Mouse (Mus musculus): ENCODE results near the gene Kcnc3. TPM values are rescaled to one million over a fixed set of nuclear protein-coding genes. Genes with fewer than 3 reads are reported as not detected.

Gene Kcnc3
- polyA plus RNA-seq, 1 experiment from 2014 or later = 2.1 TPM

DNA sequence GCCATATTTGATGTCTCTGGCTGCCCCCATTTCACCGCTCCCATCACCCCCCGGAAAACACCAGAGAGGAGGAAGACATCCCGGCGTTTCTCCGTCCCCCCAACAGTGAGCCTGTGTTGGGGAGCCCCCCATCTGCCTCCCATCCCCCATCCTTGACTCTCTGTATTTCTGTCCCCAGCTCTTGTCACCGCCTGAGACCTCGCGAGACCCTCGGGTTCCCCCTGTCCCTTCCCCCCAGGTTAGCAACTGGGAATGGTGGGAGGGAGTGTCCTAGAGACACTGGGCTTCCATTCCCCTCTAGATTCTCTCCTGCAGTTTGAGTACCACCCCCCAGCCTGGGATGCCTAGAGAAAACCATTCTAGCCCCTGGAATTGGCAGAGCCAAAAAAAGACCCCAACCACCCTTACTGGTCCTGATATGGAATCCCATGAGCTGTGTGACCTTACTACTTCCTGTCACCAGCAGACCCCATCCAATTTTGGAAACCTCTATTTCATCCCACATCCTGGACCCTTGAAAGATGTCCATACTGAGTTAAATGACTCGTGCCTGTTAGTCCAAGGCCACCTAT is 10.3 kb downstream of the Kcnc3 start:
- WGBS = 79% methylated on average over 9 of the region's 10 CpGs
- H3K27me3 ChIP-seq = peaks cover 55% of the 10 kb centered on the region

DNA sequence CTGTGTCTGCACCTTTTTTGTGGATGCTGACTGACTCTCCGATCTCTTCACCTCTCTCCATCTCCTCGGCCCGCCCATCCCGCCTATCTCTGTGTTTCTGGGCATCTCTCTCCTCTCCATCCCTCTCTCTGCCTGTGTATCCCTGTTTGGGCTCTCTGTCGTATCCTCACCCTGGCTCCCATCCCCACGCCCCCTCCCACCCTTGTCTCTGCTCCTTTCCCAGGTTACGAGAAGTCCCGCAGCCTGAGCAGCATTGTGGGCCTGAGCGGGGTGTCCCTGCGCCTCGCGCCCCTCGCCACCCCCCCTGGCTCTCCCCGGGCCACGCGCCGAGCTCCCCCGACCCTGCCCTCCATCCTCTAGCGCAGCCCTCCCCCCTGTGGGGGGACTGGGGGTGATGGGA is 11.2 kb downstream of the Kcnc3 start:
- H3K36me3 ChIP-seq = no peaks in the 10 kb centered on the region
- peaks cover 63% of the 10 kb centered on the region for H3K27me3 ChIP-seq
- no peak overlapping the region for H3K9ac ChIP-seq
- no peak overlapping the region for H3K4me2 ChIP-seq
- H3K4me1 ChIP-seq = peaks cover 24% of the 10 kb centered on the region
- ATAC-seq (ENCODE audit: borderline replicate concordance, extremely low read depth, low FRiP score, low TSS enrichment) = no peak
- H3K27ac ChIP-seq = no peak overlapping the region
- WGBS = 12% methylated on average over 19 of the region's 19 CpGs
- H3K4me3 ChIP-seq = no peak overlapping the region
- no peaks in the 10 kb centered on the region for H3K9me3 ChIP-seq

More for the DNA sequence above, 10.3 kb downstream of the Kcnc3 start:
- no peak overlapping the region for H3K4me2 ChIP-seq
- no peak overlapping the region for H3K9ac ChIP-seq
- H3K4me1 ChIP-seq = peaks cover 16% of the 10 kb centered on the region
- no peak for ATAC-seq (ENCODE audit: borderline replicate concordance, extremely low read depth, low FRiP score, low TSS enrichment)
- no peaks in the 10 kb centered on the region for H3K9me3 ChIP-seq
- H3K36me3 ChIP-seq = no peaks in the 10 kb centered on the region
- H3K4me3 ChIP-seq = no peak overlapping the region
- H3K27ac ChIP-seq = no peak overlapping the region

DNA sequence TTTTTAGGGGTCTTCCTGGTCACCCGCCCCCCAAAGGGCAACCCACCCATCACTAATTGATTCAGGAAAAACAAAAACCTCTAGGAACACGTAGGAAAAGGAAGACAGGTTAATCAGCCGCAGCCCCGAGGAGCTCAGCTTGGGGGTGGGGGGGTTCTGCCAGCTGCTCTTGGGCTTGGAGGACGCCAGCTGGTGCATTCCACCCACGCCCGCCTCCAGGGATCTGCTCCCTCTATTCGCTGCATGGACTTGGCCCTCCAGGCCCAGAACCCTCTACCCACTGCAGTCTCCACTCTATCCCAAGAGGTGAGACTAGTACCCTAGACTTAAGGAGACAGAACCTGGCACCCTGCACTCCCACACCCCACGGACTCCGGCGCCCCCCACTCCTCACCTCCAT is 12.0 kb downstream of the Kcnc3 start:
- H3K27me3 ChIP-seq = peaks cover 63% of the 10 kb centered on the region
- no peak overlapping the region for H3K27ac ChIP-seq
- no peak overlapping the region for H3K4me3 ChIP-seq
- no peaks in the 10 kb centered on the region for H3K36me3 ChIP-seq
- H3K9me3 ChIP-seq = no peaks in the 10 kb centered on the region
- no peak for ATAC-seq (ENCODE audit: borderline replicate concordance, extremely low read depth, low FRiP score, low TSS enrichment)
- H3K9ac ChIP-seq = no peak overlapping the region
- no peak overlapping the region for H3K4me2 ChIP-seq
- H3K4me1 ChIP-seq = peaks cover 25% of the 10 kb centered on the region
- WGBS = 19% methylated on average over 11 of the region's 11 CpGs

DNA sequence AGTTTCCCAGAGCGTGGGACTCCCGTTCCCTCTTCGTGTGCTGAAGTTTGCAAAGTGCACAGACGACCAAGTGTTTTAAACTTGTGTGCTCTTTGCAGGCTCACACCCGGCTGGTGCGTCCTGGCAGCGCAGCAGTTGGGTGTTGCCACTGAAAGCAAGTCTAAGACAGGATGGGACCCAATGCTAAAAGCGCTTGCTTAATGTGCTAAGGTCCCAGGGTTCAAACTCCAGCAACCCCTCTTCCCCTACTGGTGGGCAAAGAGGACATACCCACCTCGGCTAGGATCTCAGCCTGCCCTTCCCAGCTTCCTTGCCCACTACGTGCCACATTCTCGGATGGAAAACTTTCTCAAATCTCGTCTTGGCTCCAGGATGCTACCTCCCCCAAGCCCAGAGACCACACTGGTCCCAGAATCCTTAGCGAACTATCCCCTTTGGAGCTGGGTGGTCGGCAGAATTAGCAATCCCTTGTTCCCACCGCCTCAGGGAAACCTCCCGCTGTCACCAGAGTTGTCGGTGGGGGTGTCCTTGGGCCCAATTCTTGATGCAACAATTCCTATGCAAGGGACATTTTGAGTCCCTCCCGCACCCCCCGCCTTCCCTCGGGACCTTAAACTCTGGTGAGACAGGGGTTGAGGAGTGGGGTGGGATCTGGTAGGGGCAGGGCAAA is 12.9 kb downstream of the Kcnc3 start:
- H3K4me3 ChIP-seq = peak overlapping the region; percentile 25
- H3K9me3 ChIP-seq = no peaks in the 10 kb centered on the region
- H3K4me1 ChIP-seq = peaks cover 25% of the 10 kb centered on the region
- no peak for ATAC-seq (ENCODE audit: borderline replicate concordance, extremely low read depth, low FRiP score, low TSS enrichment)
- peak overlapping the region; percentile 54 for H3K4me2 ChIP-seq
- H3K9ac ChIP-seq = no peak overlapping the region
- WGBS = under 1% methylated on average over 20 of the region's 20 CpGs
- H3K27ac ChIP-seq = no peak overlapping the region
- peaks cover 63% of the 10 kb centered on the region for H3K27me3 ChIP-seq
- H3K36me3 ChIP-seq = no peaks in the 10 kb centered on the region

DNA sequence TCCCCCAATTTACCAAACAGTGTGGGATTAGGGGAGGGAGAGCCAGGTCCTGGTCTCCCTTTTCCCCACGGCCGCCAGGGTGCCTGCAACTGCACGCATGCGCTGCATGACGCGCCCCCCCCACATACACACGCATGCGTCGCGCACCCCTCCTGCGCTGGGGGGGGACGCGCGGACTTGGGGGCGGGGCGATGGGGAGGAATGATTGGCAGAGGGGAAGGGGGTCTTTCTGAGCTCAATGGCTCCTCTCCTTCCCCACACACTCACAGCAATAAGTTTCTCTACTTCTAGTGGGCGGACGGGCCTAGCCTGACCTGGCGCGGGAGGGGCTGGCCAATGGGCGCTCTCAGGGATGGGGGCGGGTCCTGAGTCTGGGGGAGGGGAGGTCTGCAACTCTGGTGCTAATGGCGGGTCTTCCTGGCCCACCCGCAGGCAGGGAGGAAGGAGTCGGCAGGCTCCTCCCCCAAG is 13.7 kb downstream of the Kcnc3 start:
- H3K9ac ChIP-seq = no peak overlapping the region
- under 1% methylated on average over 23 of the region's 25 CpGs for WGBS

DNA sequence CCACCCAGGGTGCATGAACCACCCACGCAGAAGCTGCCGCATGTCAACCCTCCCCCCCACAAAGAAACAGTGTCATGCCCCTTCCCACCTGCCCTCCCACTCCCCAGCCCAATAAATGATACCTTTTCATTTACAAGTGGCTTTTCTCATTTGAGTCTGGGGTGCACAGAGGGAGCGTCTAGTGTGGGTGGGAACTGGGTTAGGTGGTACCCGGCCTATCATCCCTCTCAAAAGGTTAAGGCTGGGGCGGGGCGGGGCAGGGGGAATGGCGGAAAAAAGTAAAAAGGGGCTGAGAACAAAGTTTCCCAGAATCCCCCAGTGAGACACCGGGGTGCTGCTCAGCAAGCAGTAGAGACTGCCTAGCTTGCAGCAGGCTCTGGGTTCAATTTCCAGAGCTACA is 14.2 kb downstream of the Kcnc3 start:
- 4% methylated on average over 6 of the region's 8 CpGs for WGBS

More for the DNA sequence above, 13.7 kb downstream of the Kcnc3 start:
- H3K27ac ChIP-seq = no peak overlapping the region
- H3K4me1 ChIP-seq = peaks cover 25% of the 10 kb centered on the region
- peaks cover 63% of the 10 kb centered on the region for H3K27me3 ChIP-seq
- peak overlapping the region; percentile 25 for H3K4me3 ChIP-seq
- H3K4me2 ChIP-seq = peak overlapping the region; percentile 54
- H3K36me3 ChIP-seq = no peaks in the 10 kb centered on the region
- peak; percentile 59; the same call in 1 of the 2 replicates for ATAC-seq (ENCODE audit: borderline replicate concordance, extremely low read depth, low FRiP score, low TSS enrichment)
- H3K9me3 ChIP-seq = no peaks in the 10 kb centered on the region

DNA sequence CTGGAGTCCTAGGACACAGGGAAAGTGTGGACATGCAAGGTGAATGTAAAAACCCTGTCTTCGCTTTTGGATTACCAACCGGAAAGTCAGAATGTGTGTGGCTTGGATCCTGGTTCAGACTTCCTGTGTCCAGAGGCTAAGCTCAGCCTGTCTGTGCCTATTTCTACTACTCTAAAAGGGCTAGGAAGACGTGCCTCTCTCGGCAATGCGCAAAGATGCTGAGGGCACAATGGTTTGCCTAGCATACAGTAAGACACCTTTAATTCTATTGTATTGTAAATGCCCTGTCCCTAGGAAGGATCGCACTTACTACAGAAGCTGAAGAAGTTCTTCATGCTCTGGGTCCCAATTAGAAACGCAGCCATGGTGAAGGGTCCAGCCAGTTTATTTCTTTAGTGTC is 15.0 kb downstream of the Kcnc3 start:
- Histone ChIP-seq H3K27ac (no peak overlapping the region), H3K36me3 (no peaks in the 10 kb centered on the region), H3K4me2 (no peak overlapping the region), H3K4me3 (no peak overlapping the region), H3K9me3 (no peaks in the 10 kb centered on the region), H3K27me3 (peaks cover 60% of the 10 kb centered on the region), H3K9ac (no peak overlapping the region), H3K4me1 (peaks cover 25% of the 10 kb centered on the region)
- 46% methylated on average over 7 of the region's 7 CpGs for WGBS
- ATAC-seq (ENCODE audit: borderline replicate concordance, extremely low read depth, low FRiP score, low TSS enrichment) = no peak

More for the DNA sequence above, 14.2 kb downstream of the Kcnc3 start:
- Histone ChIP-seq H3K9ac (no peak overlapping the region), H3K4me3 (peak overlapping the region; percentile 25), H3K27ac (no peak overlapping the region), H3K4me2 (peak overlapping the region; percentile 54), H3K4me1 (peaks cover 25% of the 10 kb centered on the region), H3K27me3 (peaks cover 63% of the 10 kb centered on the region), H3K9me3 (no peaks in the 10 kb centered on the region), H3K36me3 (no peaks in the 10 kb centered on the region)
- ATAC-seq (ENCODE audit: borderline replicate concordance, extremely low read depth, low FRiP score, low TSS enrichment) = no peak

DNA sequence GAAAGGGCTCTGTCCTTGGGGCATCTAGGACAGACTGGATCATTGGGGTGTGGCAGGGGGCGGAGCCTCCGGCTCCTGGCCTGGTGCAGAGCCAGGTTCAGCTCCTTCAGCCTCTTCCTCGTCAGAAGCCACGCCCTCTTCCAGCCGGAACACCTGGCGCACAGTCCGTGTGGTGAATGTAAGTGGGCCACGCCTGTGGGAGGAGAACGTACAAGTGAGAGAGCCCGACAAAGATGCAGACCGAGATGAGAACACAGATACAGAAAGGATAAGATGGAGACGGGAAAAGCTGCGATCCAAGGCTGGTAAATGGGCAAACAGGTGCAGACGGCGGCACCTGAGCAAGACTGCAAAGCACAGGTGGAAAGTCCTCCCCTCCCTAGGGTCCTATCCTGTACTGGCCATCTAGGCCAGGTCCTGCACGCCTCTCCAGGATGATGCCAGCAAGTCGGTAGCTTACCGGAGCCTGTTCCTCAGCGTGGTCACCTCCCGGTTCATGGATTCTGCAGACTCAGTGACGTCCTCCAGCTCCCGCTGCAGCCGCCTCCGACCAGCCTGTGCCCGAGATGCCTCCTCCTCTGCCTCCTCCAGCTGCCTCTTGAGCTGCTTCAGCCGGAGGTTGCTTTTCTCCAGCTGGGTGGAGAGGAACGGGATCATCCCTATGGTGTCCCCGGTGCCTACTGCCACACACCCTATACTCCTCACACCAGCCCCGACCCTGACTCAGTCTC is 15.9 kb downstream of the Kcnc3 start:
- H3K4me2 ChIP-seq = no peak overlapping the region
- 11% methylated on average over 29 of the region's 29 CpGs for WGBS

DNA sequence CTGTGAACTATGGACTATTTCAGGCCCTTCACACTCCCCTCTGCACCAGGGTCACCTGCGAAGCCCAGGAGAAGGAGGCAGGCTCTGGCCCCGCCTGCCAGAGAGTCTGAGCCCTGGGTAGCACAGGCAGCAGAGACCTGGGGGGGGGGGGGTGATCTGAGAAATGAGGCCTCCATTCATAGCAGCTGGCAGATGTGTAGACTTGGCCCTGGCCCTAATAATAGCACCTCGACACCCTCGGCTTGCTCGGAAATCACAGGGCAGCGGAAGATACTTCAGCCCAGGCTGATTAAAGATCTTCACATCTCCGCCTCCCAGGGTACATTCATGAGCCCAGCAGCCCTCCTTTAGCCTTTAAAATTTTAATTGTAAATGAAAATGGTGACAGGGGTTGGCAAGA is 21.7 kb downstream of the Kcnc3 start:
- Histone ChIP-seq H3K4me1 (0 out of 2 replicates have a peak, but pooled peaks cover 4% of the 10 kb centered on the region), H3K9ac (no peak overlapping the region), H3K9me3 (no peaks in the 10 kb centered on the region), H3K27me3 (peaks cover 4% of the 10 kb centered on the region; the same call in 1 of the 2 replicates), H3K4me3 (no peak overlapping the region), H3K36me3 (no peaks in the 10 kb centered on the region), H3K27ac (no peak overlapping the region), H3K4me2 (no peak overlapping the region)
- 65% methylated on average over 7 of the region's 7 CpGs for WGBS
- ATAC-seq (ENCODE audit: borderline replicate concordance, extremely low read depth, low FRiP score, low TSS enrichment) = no peak

More for the DNA sequence above, 15.9 kb downstream of the Kcnc3 start:
- H3K9me3 ChIP-seq = no peaks in the 10 kb centered on the region
- ATAC-seq (ENCODE audit: borderline replicate concordance, extremely low read depth, low FRiP score, low TSS enrichment) = no peak
- H3K4me1 ChIP-seq = peaks cover 25% of the 10 kb centered on the region
- no peaks in the 10 kb centered on the region for H3K36me3 ChIP-seq
- peaks cover 51% of the 10 kb centered on the region for H3K27me3 ChIP-seq
- no peak overlapping the region for H3K4me3 ChIP-seq
- H3K9ac ChIP-seq = no peak overlapping the region
- no peak overlapping the region for H3K27ac ChIP-seq

DNA sequence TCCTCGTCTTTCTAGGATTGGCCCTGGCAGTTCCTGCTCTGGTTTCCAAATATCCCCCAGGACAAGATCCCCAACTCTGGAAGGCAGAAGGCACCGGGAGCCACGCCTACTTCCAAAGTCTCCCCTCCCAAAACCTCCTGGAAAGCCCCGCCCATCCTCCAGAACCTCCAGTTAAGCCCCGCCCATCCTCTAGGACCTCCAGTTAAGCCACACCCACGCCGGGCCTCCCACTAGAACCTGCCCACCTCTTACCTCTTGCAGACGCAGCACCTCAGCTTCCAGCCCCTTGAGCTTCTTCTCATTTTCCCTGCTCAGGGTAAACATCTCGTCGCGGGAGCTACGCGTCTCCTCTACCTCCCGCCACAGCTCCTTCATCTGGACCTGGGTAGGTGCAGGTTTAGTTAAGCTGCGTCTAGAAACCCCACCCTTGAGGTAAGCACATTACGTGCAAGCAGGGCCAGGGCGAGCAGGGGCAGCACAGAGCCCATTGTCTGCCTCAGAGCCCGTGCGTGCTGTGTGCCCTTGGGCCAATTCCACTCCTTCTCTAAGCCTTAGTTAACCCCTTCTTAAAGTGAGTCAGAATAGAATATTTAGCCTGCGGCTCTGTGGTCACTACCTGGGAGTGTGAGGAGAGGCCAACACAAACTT is 23.7 kb downstream of the Kcnc3 start:
- 8% methylated on average over 20 of the region's 20 CpGs for WGBS
- Histone ChIP-seq H3K4me1 (0 out of 2 replicates have a peak, but pooled peaks cover 4% of the 10 kb centered on the region), H3K4me3 (no peak overlapping the region), H3K27ac (peak overlapping the region; percentile 2; the same call in 1 of the 2 replicates), H3K4me2 (peak overlapping the region; percentile 11; the same call in 1 of the 2 replicates), H3K9ac (no peak overlapping the region), H3K27me3 (peaks cover 4% of the 10 kb centered on the region; the same call in 1 of the 2 replicates), H3K9me3 (no peaks in the 10 kb centered on the region), H3K36me3 (no peaks in the 10 kb centered on the region)
- peak; percentile 64 for ATAC-seq (ENCODE audit: borderline replicate concordance, extremely low read depth, low FRiP score, low TSS enrichment)

DNA sequence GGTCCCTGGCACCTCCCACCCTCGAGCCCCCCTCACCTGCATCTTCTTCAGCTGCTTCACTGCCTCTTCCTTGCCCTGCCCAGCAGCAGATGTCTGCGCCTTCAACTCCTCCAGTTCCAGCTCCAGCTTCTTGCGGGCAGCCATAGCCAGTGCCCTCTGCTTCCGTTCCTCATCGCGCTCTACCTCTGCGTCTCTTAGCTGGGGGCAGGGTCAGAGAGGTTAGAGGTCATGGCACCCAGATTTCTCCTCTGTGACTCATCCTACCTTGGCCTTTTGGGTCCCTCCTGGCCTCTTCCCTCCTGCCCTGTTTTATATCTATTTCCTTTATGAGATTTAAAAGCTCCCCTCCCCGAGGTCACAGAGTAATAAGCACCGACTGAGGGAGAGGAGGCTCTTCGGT is 24.8 kb downstream of the Kcnc3 start:
- ATAC-seq (ENCODE audit: borderline replicate concordance, extremely low read depth, low FRiP score, low TSS enrichment) = no peak
- Histone ChIP-seq H3K27me3 (peaks cover 4% of the 10 kb centered on the region; the same call in 1 of the 2 replicates), H3K9ac (no peak overlapping the region), H3K4me3 (no peak overlapping the region), H3K4me1 (0 out of 2 replicates have a peak, but pooled peaks cover 4% of the 10 kb centered on the region), H3K27ac (no peak overlapping the region), H3K4me2 (no peak overlapping the region), H3K9me3 (no peaks in the 10 kb centered on the region), H3K36me3 (peaks cover 8% of the 10 kb centered on the region)
- 9% methylated on average over 10 of the region's 10 CpGs for WGBS
